Mouse (Mus musculus) Patski (cell line): Measurements from ENCODE around the gene Tmem184a. TPM values are rescaled to one million over a fixed set of nuclear protein-coding genes. Genes with fewer than 3 reads are reported as not detected.

Experiments used
- ATAC-seq: fragments of 100-300 bp; one replicate; pipeline ENCODE4 v1.8.0; 2021
- CTCF ChIA-PET: fragments of 350-600 bp; sonication (Branson Sonifier 250); formaldehyde crosslinking; loops from one replicate; lab custom pipeline; 2022; ENCODE audit warnings: inconsistent platforms; lab: Charles Lee
- POLR2A ChIA-PET: fragments of 350-600 bp; sonication (Branson Sonifier 250); formaldehyde crosslinking; loops from one replicate; lab custom pipeline; 2022; ENCODE audit warnings: antibody characterized with exemption, inconsistent platforms; lab: Charles Lee
- DNase-seq: peaks from one replicate; pipeline ENCODE4 v3.0.0-alpha.2; 2011; ENCODE audit warnings: low read depth, low spot score
- H3K27me3 ChIP-seq: fragments of 371-371 bp; one replicate; pipeline ENCODE4 v1.5.1; 2021
- CTCF ChIP-seq: fragments of 100-300 bp; IDR thresholded peaks from one replicate; pipeline ENCODE4 v1.5.1; 2021
- in situ Hi-C: fragments of 300-500 bp; cut with MboI; formaldehyde crosslinking; loops from 3 replicates; pipeline ENCODE4 v1.11.1; 2018; ENCODE audit warnings: low pct_unique_long_range_greater_than_20kb, mixed read lengths
- polyA plus RNA-seq: library from polyadenylated mRNA; unstranded; gene quantifications from one replicate; pipeline ENCODE4 v1.2.3, GENCODE M21; 2021

The Tmem184a gene
- polyA plus RNA-seq, result not detected

GRCm38 (mm10) chr5:139819538-139820181 is at the start of gene Tmem184a:
Gene Tmem184a, minus strand, starts transcription at chr5:139819917.
- no peak for TF ChIP-seq CTCF
- no peak for DNase-seq
- no peaks in the 10 kb centered on the region for H3K27me3 ChIP-seq
- POLR2A ChIA-PET, result interaction anchor here (1.0 kb wide), 1 partner anchor 14 kb away, joined by 4 read pairs; no protein-coding TSS in a partner anchor
- CTCF ChIA-PET, result interaction anchor here (0.7 to 2.5 kb wide), 6 partner anchors 7 to 49 kb away, joined by 3 to 15 read pairs (median 4); partner anchors contain the start of genes Gm26938 and Psmg3
- in situ Hi-C loops, result loop anchor here (5.0 kb wide), 1 partner anchor 42 kb away; the partner anchor contains the start of gene Ints1
- ATAC-seq, result no peak

GRCm38 (mm10) chr5:139862759-139863158 is 43.0 kb upstream of the Tmem184a start:
- ChIA-PET POLR2A (no interaction called here), CTCF (no interaction called here)
- DNase-seq (peak; percentile 25), ATAC-seq (no peak)
- H3K27me3 ChIP-seq, result no peaks in the 10 kb centered on the region
- TF ChIP-seq CTCF, result no peak
- in situ Hi-C loops, result no loop called here

- in situ Hi-C loops, result no loop called here
- no peak for TF ChIP-seq CTCF
- POLR2A ChIA-PET, result no interaction called here
- CTCF ChIA-PET, result interaction anchor here (1.0 kb wide), 1 partner anchor 17 kb away, joined by 3 read pairs; no protein-coding TSS in a partner anchor
- ATAC-seq, result no peak
- H3K27me3 ChIP-seq, result no peaks in the 10 kb centered on the region
- DNase-seq, result no peak
These were observed 40.8 kb upstream of the Tmem184a start for GRCm38 (mm10) chr5:139860328-139861104.

DNA sequence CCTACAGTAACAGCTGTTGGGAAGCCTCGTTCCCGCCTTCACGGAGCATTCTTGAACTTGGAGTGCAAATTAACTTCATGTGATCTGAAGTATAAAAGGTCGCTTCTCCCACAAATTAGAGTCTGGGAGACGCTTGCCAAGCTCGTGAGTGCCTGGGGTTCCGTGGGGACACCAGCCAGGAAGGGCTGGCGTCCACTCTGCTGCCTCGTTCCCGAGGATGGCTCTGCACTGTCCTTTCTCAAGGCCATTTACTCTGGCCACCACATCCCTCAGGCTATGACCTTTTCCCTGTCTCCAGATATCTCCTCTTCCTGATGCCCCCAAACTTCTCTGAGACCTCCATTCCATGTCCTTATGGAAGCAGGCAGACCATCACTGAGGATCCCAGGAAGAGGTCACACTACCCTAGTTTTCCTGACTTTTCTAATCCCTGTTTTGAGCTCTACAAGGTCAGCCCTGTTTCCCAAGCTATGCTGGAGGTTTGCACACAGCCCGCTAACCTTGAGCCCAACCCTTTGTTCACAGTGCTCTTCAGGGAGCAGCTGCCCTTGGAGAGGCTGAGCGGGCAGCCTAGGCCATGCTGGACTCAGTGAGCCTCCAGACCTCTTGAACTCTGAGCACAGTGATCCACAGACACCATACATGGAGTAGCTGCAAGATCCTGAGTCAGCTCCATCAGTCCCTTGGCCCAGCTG is 30.1 kb upstream of the Tmem184a start:
- in situ Hi-C loops, result loop anchor here (10.0 kb wide), 1 partner anchor 285 kb away; no protein-coding TSS in a partner anchor
- no peak for DNase-seq
- no peaks in the 10 kb centered on the region for H3K27me3 ChIP-seq
- TF ChIP-seq CTCF, result no peak
- ATAC-seq, result no peak
- POLR2A ChIA-PET, result no interaction called here
- CTCF ChIA-PET, result interaction anchor here (1.2 kb wide), 1 partner anchor 10 kb away, joined by 4 read pairs; no protein-coding TSS in a partner anchor

GRCm38 (mm10) chr5:139839142-139839541 is 19.4 kb upstream of the Tmem184a start:
- in situ Hi-C loops, result loop anchor here (5.0 to 10.0 kb wide), 4 partner anchors 133 to 453 kb away; no protein-coding TSS in a partner anchor
- POLR2A ChIA-PET, result interaction anchor here (0.6 kb wide), 3 partner anchors 195 to 385 kb away, joined by 3 to 11 read pairs (median 3); no protein-coding TSS in a partner anchor
- no peaks in the 10 kb centered on the region for H3K27me3 ChIP-seq
- ATAC-seq (no peak), DNase-seq (no peak)
- CTCF ChIA-PET, result interaction anchor here (0.7 to 1.9 kb wide), 11 partner anchors 11 to 498 kb away, joined by 3 to 6 read pairs (median 4); partner anchors contain the start of gene Elfn1
- TF ChIP-seq CTCF, result no peak

- ATAC-seq (no peak), DNase-seq (no peak)
- no peaks in the 10 kb centered on the region for H3K27me3 ChIP-seq
- TF ChIP-seq CTCF, result no peak
- CTCF ChIA-PET, result interaction anchor here (0.7 to 1.9 kb wide), 10 partner anchors 11 to 498 kb away, joined by 3 to 6 read pairs (median 4); partner anchors contain the start of gene Elfn1
- POLR2A ChIA-PET, result interaction anchor here (0.6 to 0.7 kb wide), 2 partner anchors 12 to 385 kb away, joined by 3 read pairs; partner anchors contain the start of genes Gm26938 and Psmg3
- in situ Hi-C loops, result loop anchor here (5.0 to 10.0 kb wide), 4 partner anchors 134 to 454 kb away; no protein-coding TSS in a partner anchor
These were observed 18.8 kb upstream of the Tmem184a start for GRCm38 (mm10) chr5:139838476-139838892.

GRCm38 (mm10) chr5:139835706-139836105 is 16.0 kb upstream of the Tmem184a start:
- TF ChIP-seq CTCF, result no peak
- CTCF ChIA-PET, result no interaction called here
- DNase-seq (no peak), ATAC-seq (no peak)
- H3K27me3 ChIP-seq, result no peaks in the 10 kb centered on the region
- in situ Hi-C loops, result loop anchor here (5.0 to 10.0 kb wide), 4 partner anchors 137 to 457 kb away; no protein-coding TSS in a partner anchor
- POLR2A ChIA-PET, result no interaction called here

DNA sequence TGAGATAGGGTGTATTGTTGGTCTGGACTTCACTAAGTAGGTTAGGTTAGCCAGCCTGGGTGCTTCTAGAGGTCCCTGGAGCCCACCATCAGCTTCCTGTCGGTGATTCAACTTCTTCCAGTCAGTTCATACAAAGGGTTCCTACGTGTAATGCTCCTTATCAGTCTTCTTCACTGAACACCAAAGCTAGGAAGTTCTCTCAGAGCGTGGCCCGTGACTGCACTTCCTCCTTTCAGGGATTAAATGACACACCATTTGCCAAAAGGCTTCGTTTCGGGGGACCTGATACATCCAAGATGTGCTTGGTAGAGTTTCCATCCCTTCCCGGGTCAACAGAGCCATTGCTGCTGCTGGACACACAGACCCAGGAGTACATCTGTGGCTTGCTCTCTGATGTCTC is 12.4 kb upstream of the Tmem184a start:
- in situ Hi-C loops, result loop anchor here (5.0 to 10.0 kb wide), 2 partner anchors 373 to 580 kb away; no protein-coding TSS in a partner anchor
- no peak for TF ChIP-seq CTCF
- CTCF ChIA-PET, result no interaction called here
- POLR2A ChIA-PET, result no interaction called here
- no peaks in the 10 kb centered on the region for H3K27me3 ChIP-seq
- DNase-seq, result no peak
- no peak for ATAC-seq

DNA sequence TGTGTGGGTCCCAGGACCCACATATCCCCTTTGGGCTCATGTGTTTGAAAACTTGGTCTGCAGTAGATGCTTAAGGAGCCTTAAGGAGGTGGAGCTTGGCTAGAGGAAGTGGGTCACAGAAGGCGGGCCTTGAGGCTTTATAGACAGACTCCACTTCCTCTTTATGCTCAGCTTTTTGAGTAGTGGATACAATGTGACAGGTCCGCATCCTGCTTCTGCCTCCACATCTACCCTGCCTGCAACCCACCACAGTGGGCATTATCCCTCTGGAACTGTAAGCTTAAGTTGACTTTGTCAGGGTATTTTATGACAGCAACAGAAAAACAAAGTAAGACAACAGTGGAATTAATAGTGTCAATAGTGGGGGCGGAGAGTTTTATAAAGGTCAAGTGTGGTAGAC is 11.0 kb upstream of the Tmem184a start:
- ATAC-seq, result no peak
- DNase-seq, result no peak
- in situ Hi-C loops, result loop anchor here (5.0 to 10.0 kb wide), 2 partner anchors 374 to 582 kb away; no protein-coding TSS in a partner anchor
- TF ChIP-seq CTCF, result no peak
- no peaks in the 10 kb centered on the region for H3K27me3 ChIP-seq
- ChIA-PET CTCF (no interaction called here), POLR2A (no interaction called here)
